Mouse (Mus musculus): ENCODE data around the gene Mcm10.

Mcm10 gene

DNA sequence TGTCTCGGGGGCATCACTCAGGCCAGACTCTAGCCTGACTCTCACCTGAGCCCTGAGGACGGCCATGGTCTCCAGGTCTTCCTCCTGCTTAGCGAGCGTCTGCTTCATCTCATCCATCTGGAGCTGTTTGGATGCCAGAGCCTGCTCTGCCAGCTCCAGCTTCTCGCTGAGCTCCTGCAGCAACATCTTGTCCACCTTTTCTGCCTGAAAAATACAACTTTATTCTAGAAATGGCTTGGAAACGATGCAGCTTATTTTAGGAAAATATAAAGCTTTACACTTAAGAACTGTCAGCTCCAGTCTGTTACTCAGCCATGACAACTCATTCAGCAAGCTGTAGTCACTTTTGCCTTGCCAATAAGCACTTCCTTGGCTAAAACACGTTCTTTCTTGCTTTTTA lies 18.6 kb upstream of the Mcm10 start:
- DNase-seq: peak; percentile 66

DNA sequence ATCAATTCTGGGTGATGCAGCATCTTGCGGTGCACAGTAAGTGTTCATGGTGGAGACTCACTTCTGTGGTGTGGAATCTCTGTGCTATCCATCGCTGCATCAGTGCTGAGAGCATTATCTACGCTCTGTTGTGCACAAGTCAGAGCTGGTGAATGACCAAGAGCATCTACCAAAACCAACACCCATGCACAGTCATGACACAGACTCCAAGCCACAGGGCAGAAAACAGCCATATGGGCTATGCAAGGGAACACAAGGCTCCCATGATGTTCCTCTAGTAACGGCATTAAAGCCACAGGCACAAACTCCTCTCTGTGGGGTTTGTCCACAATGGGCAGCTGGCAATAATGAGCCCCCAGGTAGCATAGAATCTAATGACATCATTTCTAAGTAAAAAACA lies 17.2 kb upstream of the Mcm10 start:
- DNase-seq: no peak

DNA sequence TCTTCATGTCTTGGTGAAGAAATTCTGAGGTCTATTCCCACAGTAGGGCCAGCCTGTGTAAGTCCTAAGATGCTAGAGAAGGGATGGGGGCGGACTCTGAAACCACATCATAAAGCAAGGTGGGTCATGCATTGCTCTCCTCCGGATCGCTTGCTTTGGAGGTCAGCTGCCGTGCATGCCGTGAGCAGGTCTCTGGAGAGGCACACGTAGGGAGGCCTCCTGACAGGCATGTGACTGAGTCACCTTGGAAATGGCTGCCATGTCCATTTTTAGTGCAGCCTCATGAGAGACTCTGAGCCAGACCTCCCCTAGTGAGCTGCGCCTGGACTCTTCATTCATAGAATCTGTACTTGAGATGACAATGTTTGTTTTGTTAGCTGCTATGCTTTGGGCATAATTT lies 15.5 kb upstream of the Mcm10 start:
- DNase-seq: no peak

DNA sequence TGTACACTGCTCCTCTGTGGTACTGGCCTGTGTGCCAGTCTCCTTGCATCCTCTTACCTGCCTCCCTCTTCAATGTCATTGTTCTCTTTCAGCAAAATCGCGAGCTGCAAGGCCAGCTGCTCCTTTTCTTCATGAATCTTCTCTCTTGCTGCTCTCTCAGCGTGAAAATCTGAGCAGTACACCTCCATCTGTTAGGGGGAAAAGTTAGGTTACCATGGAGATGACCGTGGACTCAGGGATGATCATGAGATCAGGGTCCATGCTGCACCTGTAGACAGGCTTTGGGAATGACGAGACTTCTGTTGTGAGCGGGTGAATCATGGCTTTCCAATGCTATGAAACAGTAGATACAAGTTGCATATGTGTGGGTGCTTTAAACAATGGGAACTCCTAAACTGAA lies 14.5 kb upstream of the Mcm10 start:
- DNase-seq: no peak

DNA sequence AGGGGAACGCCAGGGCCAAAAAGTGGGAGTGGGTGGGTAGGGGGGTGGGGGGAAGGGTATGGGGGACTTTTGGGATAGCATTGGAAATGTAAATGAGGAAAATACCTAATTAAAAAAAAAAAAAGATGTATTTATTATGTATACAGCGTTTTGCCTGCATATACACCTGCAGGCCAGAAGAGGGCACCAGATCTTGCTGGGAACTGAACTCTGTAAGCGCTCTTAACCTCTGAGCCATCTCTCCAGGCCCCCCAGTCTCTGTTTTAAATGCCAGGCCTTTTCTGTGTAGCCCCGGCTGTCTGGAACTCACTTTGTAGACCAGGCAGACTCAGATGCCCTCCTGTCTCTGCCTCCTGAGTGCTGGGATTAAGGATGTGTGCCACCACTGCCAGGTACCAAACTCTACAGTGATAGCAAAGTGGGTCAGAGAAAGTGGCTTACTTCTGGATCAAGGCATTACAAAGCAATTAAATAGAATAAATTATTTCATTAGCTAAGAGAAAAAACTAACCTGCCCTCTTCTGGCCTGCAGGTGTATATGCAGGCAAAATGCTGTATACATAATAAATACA lies 12.7 kb upstream of the Mcm10 start:
- no peak for DNase-seq

DNA sequence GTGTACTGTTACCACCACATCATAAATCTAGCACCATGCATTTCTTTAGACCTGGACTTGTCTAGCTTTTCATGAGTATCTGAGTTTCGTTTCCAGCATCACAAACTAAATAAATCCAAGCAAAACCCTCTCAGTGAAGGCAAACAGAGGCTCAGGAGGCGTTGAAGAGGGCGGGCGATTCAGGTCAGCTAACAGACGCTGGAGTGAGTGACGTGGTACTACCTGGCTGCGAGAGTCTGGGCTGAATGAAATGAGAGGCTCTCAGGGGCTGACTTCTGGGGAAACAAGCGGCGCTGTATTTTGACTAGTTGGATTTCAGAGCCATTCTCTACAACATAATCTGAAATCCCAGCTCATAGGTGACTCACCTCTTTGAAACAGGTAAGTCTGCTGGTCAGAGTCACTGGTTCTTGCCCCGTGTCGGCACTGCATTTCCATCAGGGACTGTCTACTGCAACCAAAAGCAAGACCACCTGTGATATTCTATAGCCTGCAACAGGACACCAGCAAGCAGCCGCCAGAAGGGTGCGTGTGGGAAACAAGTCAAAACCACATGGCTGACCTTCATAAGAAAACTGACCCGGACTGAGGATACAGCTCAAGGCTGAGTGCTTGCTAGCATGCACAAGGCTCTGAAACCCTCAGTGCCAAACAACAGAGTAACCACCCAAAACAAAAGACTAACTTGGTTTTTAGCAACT lies 11.3 kb upstream of the Mcm10 start:
- DNase-seq: no peak

DNA sequence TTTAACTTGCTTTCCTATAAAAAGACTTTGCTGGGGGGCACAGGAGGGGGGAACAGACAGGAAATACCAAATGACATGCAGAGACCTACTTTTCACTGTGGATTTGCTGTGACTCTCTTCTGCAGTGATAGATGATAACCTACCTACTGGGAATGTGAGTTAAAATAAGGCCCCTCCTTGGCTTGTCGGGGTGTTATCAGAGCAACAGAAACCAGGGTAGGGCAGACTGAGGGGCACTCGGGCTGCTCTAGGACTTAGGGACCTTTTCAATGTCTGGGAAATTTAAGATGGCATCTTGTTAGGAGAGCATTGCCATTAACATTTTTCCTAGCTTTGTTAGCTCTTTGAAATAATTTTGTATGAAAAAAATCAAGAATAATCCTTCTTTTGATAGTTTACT lies 10.7 kb upstream of the Mcm10 start:
- no peak for DNase-seq

DNA sequence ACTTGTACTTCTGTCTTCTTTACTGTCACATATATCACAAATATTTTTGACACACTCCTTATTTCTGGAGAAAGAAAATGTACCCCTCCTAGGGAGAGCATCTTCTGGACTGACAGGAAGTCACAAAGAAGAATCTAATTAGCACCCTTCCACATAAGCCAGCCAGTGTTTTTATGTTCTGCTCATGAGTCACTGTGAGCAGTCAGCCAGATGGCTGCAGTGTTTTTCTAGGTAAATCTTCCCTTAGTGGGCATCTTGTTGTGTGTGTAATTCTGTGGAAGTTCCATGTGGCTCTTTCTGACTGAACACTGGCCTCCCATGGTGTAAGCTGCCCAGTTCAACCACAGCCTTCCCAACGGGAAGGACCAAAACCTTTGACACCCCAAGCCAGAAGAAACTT lies 7.1 kb upstream of the Mcm10 start:
- DNase-seq: no peak

DNA sequence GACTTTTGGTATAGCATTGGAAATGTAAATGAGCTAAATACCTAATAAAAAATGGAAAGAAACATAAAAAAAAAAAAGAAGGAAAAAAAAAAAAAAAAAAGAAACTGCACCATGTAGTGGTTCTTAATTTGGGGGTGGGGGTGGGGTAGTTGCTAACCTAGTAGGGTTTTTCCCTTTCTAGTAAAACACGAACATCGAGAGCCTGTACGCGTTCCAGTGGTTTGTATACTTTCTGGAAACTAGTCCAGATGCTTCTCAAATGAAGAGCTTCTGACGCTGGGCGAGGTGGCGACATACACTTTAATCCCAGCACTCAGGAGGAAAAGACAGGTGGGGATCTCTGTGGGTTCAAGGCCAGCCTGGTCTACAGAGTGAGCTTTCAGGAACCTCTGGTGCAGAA lies 4.3 kb upstream of the Mcm10 start:
- no peak for DNase-seq

DNA sequence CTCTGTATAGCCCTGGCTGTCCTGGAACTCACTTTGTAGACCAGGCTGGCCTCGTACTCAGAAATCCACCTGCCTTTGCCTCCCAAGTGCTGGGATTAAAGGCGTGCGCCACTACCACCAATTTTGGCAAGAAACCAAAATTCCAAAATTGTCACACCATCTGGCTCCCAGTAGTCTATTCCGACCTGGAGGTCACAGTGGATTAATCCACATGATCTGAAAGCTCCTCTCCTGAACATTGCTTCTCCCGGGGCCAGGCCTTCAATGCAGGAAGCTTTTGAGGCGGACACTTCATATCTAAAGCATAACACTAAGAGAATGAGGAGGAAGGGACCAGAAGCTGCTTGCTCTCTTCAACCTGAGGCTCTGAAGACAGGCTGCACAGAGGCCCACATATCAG lies 2.9 kb upstream of the Mcm10 start:
- no peak for DNase-seq

DNA sequence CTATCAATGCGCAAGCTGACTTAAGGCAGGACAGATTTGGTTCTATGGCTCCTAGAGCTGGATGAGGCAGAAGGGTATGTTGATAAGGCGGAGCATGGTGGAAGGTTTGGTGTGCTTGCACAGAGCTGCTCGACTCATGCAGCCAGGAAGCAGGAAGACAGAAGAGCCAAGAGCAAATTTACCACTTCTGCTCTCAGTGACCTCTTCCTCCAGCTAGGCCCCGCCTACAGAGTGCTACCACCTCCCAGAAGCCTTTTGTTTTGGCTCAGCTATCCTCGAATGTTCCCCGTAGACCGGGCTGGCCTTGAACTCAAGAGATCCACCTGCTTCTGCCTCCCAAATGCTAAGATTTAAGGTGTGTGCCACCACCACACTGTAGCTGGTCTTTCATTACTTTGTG lies 2.0 kb upstream of the Mcm10 start:
- no peak for DNase-seq

DNA sequence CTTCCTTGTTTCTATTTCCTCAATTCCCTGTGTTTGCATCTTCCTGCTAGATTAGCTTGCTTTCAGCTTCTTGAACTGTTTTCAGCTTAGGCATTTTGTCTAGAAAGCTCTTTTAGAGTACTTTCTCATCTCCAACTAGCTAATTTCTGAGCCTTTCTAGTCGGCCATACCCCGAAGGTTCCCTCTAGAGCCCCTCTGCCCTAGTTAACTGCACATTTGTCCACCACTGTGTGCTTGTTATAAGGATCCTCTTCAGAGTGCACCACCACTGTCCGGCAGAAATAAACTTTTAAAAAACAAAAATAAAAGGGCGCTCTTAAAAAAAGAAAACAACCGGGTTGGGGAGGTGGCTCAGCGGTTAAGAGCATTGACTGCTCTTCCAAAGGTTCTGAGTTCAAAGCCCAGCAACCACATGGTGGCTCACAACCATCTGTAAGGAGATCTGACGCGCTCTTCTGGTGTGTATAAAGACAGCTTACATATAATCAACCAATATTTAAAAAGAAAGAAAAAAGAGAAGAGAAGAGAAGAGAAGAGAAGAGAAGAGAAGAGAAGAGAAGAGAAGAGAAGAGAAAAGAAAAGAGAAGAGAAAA lies 597 bp downstream of the Mcm10 start:
- DNase-seq: no peak

DNA sequence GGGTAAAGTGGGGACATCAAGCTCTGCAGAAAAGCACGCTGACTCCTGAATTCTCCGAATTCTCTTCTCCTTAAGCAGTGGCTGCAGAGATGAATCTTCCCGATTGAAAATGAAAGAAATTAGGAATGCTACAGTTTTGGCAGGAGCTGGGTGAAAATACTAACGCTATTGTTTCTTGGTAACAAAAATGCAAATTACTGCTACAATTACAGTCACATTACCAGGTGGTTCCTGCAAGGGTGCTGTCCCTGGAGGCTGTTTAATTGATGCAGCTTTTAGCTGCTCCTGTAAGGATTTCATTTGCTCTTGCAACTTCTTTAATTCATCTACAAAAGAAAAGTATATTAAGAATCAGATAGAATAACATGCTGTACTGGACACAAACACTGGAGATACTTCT lies 5.5 kb downstream of the Mcm10 start:
- DNase-seq: no peak

DNA sequence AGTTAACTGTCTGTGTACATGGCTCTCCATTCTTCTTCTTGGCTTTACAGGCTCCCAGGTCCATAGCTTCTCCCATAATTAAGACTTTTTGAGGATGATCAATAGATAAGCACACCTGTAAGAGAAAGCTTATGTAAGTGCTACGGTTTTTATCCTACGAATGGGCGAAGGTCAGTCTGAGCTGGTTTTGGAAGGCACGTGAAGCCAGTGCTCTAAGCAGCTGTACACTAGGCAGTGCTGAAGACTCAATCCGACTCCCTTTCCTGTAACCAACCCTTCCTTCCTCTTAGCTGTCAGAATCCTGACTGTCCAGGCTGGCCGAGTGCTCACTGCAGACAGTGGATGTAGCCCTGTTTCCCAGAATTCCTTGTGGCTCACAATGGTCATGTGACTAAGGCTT lies 11.3 kb downstream of the Mcm10 start:
- no peak for DNase-seq

DNA sequence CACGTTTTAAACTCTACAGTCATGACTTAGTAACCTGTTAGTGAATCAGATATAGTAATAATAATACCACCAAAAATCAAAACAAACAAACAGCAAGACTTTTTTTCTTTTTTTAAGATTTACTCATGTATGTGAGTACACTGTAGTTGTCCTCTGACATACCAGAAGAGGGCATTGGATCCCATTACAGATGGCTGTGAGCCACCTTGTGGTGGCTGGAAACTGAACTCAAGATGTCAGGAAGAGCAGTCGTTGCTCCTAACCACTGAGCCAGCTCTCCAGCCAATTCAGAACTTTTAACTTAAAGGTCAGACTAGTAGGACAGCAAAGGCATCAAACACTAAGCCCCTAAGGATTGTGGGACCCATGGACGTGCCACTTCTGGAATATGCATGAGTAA lies 13.7 kb downstream of the Mcm10 start:
- no peak for DNase-seq

DNA sequence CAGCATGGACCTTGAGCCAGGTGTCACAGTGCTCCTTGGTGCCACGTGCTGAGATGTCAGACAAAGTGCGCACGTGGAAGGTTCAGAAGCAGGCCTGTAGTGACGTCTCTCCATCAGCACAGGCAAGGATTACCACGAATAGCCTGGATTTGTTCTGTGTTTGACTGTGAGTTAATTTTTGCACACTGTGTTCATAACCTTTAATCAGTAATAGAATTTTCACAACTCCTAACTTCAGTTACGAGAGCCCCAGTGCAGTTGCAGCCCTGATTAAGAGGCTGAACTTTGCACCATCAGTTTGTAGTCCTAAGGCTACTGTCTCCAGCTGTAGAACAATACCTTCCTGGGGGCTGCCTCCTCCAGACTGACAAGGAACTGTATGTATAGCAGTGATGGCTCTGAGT lies 16.2 kb downstream of the Mcm10 start:
- no peak for DNase-seq

DNA sequence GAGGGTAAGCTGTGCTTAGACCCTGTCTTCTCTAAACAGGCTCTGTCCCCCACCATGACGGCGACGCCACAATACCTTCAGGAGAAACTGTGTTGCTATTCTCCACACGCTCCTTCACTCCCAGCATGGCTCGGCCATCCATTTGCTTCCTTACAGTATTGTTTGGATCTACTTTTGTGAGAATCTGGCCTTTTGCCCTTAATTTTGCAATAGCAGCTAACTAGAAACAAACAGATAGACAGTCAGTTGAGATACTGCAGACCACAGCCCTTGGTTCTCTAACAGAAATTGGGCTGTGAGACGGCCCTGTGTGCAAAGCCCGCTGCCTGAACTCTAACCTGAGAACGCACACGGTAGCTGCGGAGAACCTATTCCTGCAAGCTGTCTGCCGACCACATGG lies 16.9 kb downstream of the Mcm10 start:
- no peak for DNase-seq

DNA sequence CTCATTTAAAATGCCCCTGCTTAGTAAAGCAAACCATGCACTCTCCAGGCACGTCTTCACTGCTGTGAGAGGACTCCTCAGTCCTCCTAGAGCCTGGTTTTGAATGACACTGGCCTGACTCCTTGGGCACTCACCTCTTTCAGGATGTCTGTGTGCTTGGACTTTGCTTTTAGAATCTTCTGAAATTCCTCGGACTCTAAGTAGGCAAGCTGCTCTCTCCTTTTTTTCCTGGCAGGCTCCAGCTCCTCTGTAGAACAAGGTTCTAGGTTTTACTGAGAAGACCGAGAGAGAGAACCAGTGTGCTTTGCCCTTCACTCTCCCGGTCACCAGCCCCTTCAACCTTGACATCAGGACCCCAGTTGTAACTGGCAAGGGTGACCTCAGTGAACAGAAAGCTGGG lies 18.2 kb downstream of the Mcm10 start:
- no peak for DNase-seq

DNA sequence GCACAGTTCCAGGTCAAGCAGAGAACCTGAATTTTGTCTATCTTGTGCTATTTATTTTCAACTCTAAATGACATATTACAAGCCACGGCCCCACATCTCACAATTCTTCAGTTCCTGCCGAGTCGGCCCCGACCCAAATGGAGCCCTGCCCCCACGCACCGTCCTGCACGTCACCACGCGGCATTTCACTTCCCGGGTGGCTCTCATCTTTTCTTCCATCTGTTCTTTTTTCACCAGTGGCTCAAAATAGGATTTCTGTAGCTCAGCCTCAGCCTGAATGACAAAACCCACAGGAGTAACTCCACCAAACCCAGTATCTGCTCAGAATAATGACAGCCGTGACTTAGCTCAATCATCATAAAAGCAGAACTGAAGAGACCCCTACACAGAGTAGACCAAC lies 19.0 kb downstream of the Mcm10 start:
- no peak for DNase-seq

DNA sequence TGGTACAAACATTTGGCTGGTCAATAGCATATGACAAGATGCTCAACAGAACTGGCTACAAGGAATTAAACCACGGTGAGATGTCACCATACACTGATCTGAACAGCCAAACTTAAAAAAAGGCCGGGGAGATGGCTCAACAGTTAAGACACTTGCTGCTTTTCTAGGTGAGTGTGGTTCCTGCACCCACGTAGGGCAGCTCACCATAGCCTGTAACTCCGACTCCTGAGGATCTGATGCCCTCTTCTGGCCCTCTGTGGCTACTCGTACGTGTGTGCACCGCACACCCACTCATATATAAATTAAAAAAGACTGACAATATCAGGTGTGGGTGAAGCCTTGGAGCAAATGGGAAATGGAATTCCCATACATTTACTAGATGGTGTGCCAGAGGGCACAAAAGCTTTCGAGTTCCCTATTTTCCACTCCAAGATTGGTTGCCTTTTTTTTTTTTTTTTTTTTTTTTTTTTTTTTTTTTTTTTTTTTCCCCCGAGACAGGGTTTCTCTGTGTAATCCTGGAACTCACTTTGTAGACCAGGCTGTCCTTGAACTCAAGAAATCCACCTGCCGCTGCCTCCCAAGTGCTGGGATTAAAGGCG lies 23.7 kb downstream of the Mcm10 start:
- DNase-seq: no peak

DNA sequence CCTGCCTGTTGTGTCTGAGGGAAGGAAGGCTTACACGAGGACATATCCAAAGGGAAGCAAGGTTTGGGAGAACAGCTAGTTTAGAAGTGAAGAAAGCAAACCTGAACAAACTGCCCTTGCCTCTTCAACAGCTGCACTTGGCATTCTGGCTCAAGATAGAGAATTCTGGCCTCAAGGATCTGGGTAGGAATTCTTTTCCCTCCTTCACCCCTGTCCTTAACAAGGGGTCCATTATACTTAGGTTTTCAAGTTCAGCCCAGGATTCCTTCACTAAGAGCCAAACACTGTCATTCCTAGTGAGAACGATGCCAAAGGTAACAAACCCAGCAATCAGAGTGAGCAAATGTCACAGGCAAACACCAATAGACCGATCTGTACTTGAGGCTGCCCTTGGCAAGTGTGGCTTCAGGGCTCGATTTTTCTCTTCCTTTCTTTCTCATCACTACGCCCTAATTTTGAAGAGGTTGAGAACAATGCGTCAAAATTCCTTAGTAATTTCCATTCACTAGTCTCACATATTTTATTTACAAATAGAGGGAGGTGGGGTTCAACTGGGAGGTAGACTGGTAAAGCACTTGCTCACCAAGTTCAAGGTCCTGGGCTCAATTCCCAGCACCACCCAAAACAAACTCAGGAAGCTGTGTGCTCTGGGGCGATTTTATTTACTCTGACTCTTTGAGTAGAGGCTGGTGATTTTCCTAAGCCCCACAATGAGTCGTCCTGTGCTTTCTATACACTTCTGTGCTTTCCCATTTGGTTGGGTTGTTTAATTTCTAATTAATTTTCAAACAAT lies 25.0 kb downstream of the Mcm10 start:
- DNase-seq: no peak

DNA sequence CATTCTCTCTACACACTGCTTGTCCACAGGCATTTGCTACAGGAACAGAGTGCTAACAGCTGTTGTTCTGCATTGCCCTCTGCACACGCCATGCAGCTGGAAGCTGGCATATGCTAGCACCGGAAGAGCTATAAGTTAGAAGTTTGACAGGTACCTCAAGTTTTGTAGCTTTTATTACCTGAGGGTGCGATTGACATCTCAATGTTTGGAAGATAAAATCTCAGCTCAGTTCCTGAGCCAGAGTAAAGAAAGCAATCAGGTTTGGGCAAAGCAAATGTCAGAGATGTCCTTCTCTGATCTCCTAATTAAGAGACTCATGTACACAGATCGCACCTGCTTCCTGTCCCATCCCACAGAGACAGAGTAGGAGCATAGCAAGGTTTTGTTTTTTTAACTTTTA lies 25.8 kb downstream of the Mcm10 start:
- no peak for DNase-seq

DNA sequence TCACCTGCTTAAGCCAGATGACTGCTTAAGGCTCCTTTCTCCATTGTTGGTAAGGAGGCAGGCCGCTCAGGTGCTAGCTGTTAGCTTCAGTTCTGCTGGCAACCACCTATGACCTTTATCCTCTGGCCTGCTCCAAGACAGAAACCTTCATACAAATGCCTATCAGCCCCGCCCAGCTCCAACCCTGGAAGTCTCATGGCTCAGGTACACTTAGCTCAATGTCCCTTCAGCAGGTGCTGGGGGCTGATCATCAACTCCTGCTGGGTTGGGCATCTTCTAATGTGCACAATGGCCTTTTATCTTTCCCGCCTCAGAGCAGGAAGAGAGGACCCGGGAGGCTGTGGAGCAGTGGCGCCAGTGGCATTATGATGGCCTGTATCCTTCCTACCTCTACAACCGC lies 27.6 kb downstream of the Mcm10 start:
- DNase-seq: no peak

DNA sequence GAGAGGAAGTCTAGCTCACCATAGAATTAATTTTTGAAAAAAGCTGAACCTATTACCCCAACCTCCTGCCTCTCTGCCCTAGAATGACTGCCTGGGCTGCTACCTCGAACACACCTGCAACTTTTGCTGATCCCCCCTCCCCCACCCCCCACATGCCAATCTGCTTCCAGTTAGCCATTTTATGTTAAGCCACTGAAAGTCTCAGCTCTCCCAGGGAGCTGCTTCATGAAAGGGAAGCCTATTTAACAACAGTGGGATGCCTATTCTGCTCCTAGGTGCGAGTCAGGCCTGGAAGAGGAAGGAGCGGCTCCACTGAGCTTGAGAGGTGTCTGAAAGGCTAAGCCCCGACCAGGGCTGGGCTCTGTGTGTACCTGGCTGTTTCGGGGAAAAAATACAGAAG lies 28.6 kb downstream of the Mcm10 start:
- DNase-seq: no peak
